Mouse (Mus musculus) kidney, adult 2 months (tissue): Measurements from ENCODE around the gene Zfp36l1.

Source experiments
- CTCF ChIP-seq: fragments of 200-500 bp; conservative IDR thresholded peaks from 2 replicates; pipeline ENCODE4 v1.5.1; 2011; ENCODE audit warnings: low read depth, mild to moderate bottlenecking, control low read depth, low read length, moderate library complexity, mixed read lengths; ENCODE audit not compliant: insufficient read depth, insufficient read length
- POLR2A ChIP-seq: fragments of 200-500 bp; IDR thresholded peaks from one replicate; pipeline ENCODE4 v1.6.1; 2011; ENCODE audit warnings: low read depth, low read length, control low read depth

DNA sequence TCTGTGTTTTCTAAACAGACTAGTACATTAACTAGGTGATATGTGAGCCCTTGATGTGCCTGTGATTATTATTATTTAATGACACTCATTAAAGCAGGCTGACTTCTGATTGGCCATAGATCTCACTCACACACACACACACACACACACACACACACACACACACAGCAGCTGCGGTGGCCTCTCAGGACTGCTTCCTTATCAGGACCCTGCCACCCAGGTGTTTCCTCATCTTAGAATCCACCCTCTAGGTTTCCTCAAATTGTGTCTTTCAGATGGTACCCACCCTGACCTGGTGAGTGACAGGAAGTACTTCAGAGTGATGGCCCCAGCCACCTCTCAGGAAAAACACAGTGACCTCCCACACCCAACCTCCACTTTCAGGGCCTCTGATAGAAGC lies 52.0 kb downstream of the Zfp36l1 start:
- no peak for TF ChIP-seq POLR2A
- TF ChIP-seq CTCF, result no peak
